Mouse (Mus musculus): ENCODE results near the gene Cela3b.

DNA sequence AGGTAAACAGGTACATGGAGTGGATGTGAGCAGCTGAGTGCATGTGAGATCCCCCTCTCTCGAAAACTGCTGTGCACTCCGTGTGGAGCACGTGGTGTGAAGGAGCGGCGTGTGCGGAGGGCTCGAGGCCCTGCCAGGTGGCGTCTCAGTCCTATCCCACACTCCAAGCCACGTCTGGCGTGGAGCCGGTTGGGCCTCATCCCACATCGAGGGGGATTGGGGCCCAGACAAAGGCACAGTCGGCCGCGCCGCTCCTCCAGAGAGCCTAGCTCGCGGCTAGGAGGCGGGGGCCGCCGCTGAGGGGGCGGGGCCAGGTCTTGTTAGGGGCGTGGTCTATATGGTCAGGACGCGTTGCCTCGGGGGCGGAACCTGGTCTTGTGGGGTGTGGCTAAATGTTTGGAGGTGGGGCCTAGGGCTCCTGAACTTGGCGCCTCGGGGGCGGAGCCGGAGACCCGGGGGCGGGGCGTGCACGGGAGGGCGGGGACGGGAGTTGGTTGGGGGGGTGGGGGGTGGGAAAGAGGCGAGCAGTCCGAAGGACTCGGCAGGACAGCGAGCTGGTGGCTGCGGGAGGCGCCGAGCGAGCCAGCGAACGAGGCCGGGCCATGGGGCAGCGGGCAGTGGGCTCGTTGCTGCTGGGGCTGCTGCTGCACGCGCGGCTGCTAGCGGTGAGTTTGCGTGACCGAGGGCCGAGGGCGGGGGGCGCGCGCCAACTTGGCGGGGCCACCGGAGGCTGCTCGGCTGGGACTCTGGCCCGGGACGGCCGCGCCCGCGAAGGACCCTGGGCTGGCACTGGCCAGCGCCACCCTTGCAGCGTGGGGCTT, 38.1 kb upstream of the Cela3b start, which contains the start of gene Hspg2:
- TF ChIP-seq POLR2A (IDR thresholded peaks at IDR 0.05; ENCODE audit: extremely low read depth, insufficient read depth, low read length), result no peak
- TF ChIP-seq CTCF (IDR thresholded peaks at IDR 0.05; ENCODE audit: extremely low read depth, insufficient read depth, low read length), result no peak

All from cortical plate, adult 2 months (tissue).